Mouse (Mus musculus) kidney, adult 2 months (tissue): ENCODE results near the gene Ash1l. TPM values are rescaled to one million over a fixed set of nuclear protein-coding genes. Genes with fewer than 3 reads are reported as not detected.
A peak's percentile ranks its signal among the peaks of the same experiment; 100 is the strongest.

ENCODE experiments used
- DNase-seq: peaks from one replicate; pipeline ENCODE4 v3.0.0; 2021
- H3K27ac ChIP-seq: fragments of 200-500 bp; 2 replicates; pipeline ENCODE4 v1.5.1; 2012; ENCODE audit warnings: low read depth, low read length, control low read depth, inconsistent platforms; ENCODE audit not compliant: insufficient read depth
- H3K27me3 ChIP-seq: fragments of 200-500 bp; replicated peaks from 2 replicates; pipeline ENCODE4 v1.6.1; 2012; ENCODE audit warnings: mild to moderate bottlenecking, moderate library complexity, low read length, inconsistent platforms; ENCODE audit not compliant: control insufficient read depth, insufficient read depth
- H3K36me3 ChIP-seq: fragments of 200-500 bp; 2 replicates; pipeline ENCODE4 v1.6.1; 2012; ENCODE audit warnings: mild to moderate bottlenecking, moderate library complexity, low read length, inconsistent platforms; ENCODE audit not compliant: control insufficient read depth, insufficient read depth
- H3K4me1 ChIP-seq: fragments of 200-500 bp; 2 replicates; pipeline ENCODE4 v1.6.1; 2011; ENCODE audit warnings: low read length; ENCODE audit not compliant: control insufficient read depth, insufficient read depth
- H3K4me3 ChIP-seq: fragments of 200-500 bp; 2 replicates; pipeline ENCODE4 v1.5.1; 2011; ENCODE audit warnings: mild to moderate bottlenecking, low read depth, low read length, control low read depth; ENCODE audit not compliant: insufficient read depth
- CTCF ChIP-seq: fragments of 200-500 bp; conservative IDR thresholded peaks from 2 replicates; pipeline ENCODE4 v1.5.1; 2011; ENCODE audit warnings: low read depth, mild to moderate bottlenecking, control low read depth, low read length, moderate library complexity, mixed read lengths; ENCODE audit not compliant: insufficient read depth, insufficient read length
- POLR2A ChIP-seq: fragments of 200-500 bp; IDR thresholded peaks from one replicate; pipeline ENCODE4 v1.6.1; 2011; ENCODE audit warnings: low read depth, low read length, control low read depth
- WGBS: fragments of 180-500 bp; shearing (Covaris S2); methylation state at CpG from one replicate; pipeline ENCODE4 v1.1.7; 2018; 5-methylcytosine and 5-hydroxymethylcytosine counted together
- polyA plus RNA-seq: library from polyadenylated mRNA; depleted of rRNA; stranded (reverse); fragments of >200 nt; gene quantifications from 2 replicates; pipeline ENCODE4 v1.2.3, GENCODE M21; 2012

Ash1l gene
- polyA plus RNA-seq, 1 experiment, result 8.9 TPM

- 61% methylated on average over 12 of the region's 12 CpGs for WGBS
- H3K27ac ChIP-seq, result no peak overlapping the region
Observed at GRCm38 (mm10) chr3:89102495-89103290, 152.3 kb downstream of the Ash1l start.

GRCm38 (mm10) chr3:89103291-89103595 lies 152.8 kb downstream of the Ash1l start:
- no peaks in the 10 kb centered on the region for H3K27me3 ChIP-seq
- no peaks in the 10 kb centered on the region for H3K36me3 ChIP-seq
- WGBS, result 61% methylated on average over 4 of the region's 4 CpGs
- H3K4me1 ChIP-seq, result no peaks in the 10 kb centered on the region; the same call in 1 of the 2 replicates
- TF ChIP-seq POLR2A, result no peak
- no peak for TF ChIP-seq CTCF
- no peak overlapping the region for H3K27ac ChIP-seq
- no peak overlapping the region for H3K4me3 ChIP-seq
- DNase-seq, result no peak

More at GRCm38 (mm10) chr3:89102495-89103290, 152.3 kb downstream of the Ash1l start:
- H3K27me3 ChIP-seq, result no peaks in the 10 kb centered on the region
- H3K36me3 ChIP-seq, result no peaks in the 10 kb centered on the region
- TF ChIP-seq POLR2A, result no peak
- TF ChIP-seq CTCF, result no peak
- no peak overlapping the region for H3K4me3 ChIP-seq
- H3K4me1 ChIP-seq, result no peaks in the 10 kb centered on the region; the same call in 1 of the 2 replicates
- no peak for DNase-seq

- Histone ChIP-seq H3K27ac (no peak overlapping the region), H3K4me3 (no peak overlapping the region), H3K4me1 (no peaks in the 10 kb centered on the region; the same call in 1 of the 2 replicates), H3K27me3 (no peaks in the 10 kb centered on the region), H3K36me3 (no peaks in the 10 kb centered on the region)
- no peak for DNase-seq
- TF ChIP-seq CTCF (no peak), POLR2A (no peak)
Observed at GRCm38 (mm10) chr3:89106881-89107280, 156.5 kb downstream of the Ash1l start.

- Histone ChIP-seq H3K27ac (no peak overlapping the region), H3K36me3 (no peaks in the 10 kb centered on the region), H3K4me1 (no peaks in the 10 kb centered on the region), H3K4me3 (no peak overlapping the region), H3K27me3 (no peaks in the 10 kb centered on the region)
- DNase-seq, result no peak
- WGBS, result 74% methylated on average over 3 of the region's 3 CpGs
- TF ChIP-seq CTCF (no peak), POLR2A (no peak)
Observed at GRCm38 (mm10) chr3:89107545-89107944, 157.1 kb downstream of the Ash1l start.

- Histone ChIP-seq H3K27me3 (no peaks in the 10 kb centered on the region), H3K4me1 (no peaks in the 10 kb centered on the region), H3K4me3 (no peak overlapping the region), H3K36me3 (no peaks in the 10 kb centered on the region), H3K27ac (no peak overlapping the region)
- DNase-seq, result no peak
- TF ChIP-seq POLR2A, result no peak
- no peak for TF ChIP-seq CTCF
- 22% methylated on average over 1 of the region's 1 CpGs for WGBS
Observed at GRCm38 (mm10) chr3:89108146-89108545, 157.7 kb downstream of the Ash1l start.

GRCm38 (mm10) chr3:89113058-89113457 lies 162.6 kb downstream of the Ash1l start:
- no peaks in the 10 kb centered on the region for H3K36me3 ChIP-seq
- no peaks in the 10 kb centered on the region for H3K4me1 ChIP-seq
- H3K27ac ChIP-seq, result peak overlapping the region; percentile 19; the same call in 1 of the 2 replicates
- H3K4me3 ChIP-seq, result no peak overlapping the region
- DNase-seq, result peak; percentile 70
- TF ChIP-seq POLR2A (no peak), CTCF (no peak)
- no peaks in the 10 kb centered on the region for H3K27me3 ChIP-seq
- 24% methylated on average over 4 of the region's 4 CpGs for WGBS

- H3K27ac ChIP-seq, result no peak overlapping the region
- H3K27me3 ChIP-seq, result no peaks in the 10 kb centered on the region
- 4% methylated on average over 2 of the region's 2 CpGs for WGBS
- H3K36me3 ChIP-seq, result no peaks in the 10 kb centered on the region
- no peaks in the 10 kb centered on the region for H3K4me1 ChIP-seq
- H3K4me3 ChIP-seq, result no peak overlapping the region
- DNase-seq, result peak; percentile 67
- peak; percentile 46 for TF ChIP-seq CTCF
- no peak for TF ChIP-seq POLR2A
Observed at GRCm38 (mm10) chr3:89115522-89115921, 165.1 kb downstream of the Ash1l start.
